Mouse (Mus musculus) kidney, adult 8-10 months (tissue): ENCODE data around the gene Lbr.

Experiments
- DNase-seq, 2 experiments: peaks; one replicate each; pipeline ENCODE4 v3.0.0; 2022

The Lbr gene

GRCm38 (mm10) chr1:181769392-181769791 is 73.5 kb downstream of the Lbr start:
- DNase-seq: no peak
